Mouse (Mus musculus): ENCODE measurements around the gene Tceal1. TPM values are rescaled to one million over a fixed set of nuclear protein-coding genes. Genes with fewer than 3 reads are reported as not detected.

The Tceal1 gene
- 0.57 TPM for polyA plus RNA-seq (2017; shearing (Covaris generic))

GRCm38 (mm10) chrX:136707446-136708167, at the start of gene Tceal1:
Gene Tceal1 (plus strand): TSS chrX:136707982.

GRCm38 (mm10) chrX:136743459-136743858, 35.7 kb downstream of the Tceal1 start, which contains the start of gene Morf4l2:
Gene Morf4l2 (minus strand): TSS chrX:136743690.

Other genes with a start within 250 kb of the Tceal1 start
- gene Kir3dl1, start 190.0 kb upstream of the Tceal1 start, polyA plus RNA-seq (2017; shearing (Covaris generic)), result not detected
- gene Kir3dl2, start 163.9 kb upstream of the Tceal1 start, polyA plus RNA-seq (2017; shearing (Covaris generic)), result not detected
- 2.0 TPM for gene Tceal3, start 117.1 kb upstream of the Tceal1 start, polyA plus RNA-seq (2017; shearing (Covaris generic))
- gene Morf4l2, start 35.7 kb downstream of the Tceal1 start, polyA plus RNA-seq (2017; shearing (Covaris generic)), result 293 TPM
- not detected for gene Glra4, start 72.2 kb downstream of the Tceal1 start, polyA plus RNA-seq (2017; shearing (Covaris generic))
- 2.6 TPM for gene Plp1, start 114.7 kb downstream of the Tceal1 start, polyA plus RNA-seq (2017; shearing (Covaris generic))
- not detected for gene Rab9b, start 160.8 kb downstream of the Tceal1 start, polyA plus RNA-seq (2017; shearing (Covaris generic))
- gene H2bfm, start 219.3 kb downstream of the Tceal1 start, polyA plus RNA-seq (2017; shearing (Covaris generic)), result not detected